Mouse (Mus musculus) layer of hippocampus, postnatal 14 days (tissue): ENCODE measurements around the gene Xrn2. TPM values are rescaled to one million over a fixed set of nuclear protein-coding genes. Genes with fewer than 3 reads are reported as not detected.

Experiments used
- DNase-seq, 2 experiments: peaks; one replicate each; pipeline ENCODE4 v3.0.0; 2021 to 2022; ENCODE audit warnings: low spot score in 2 of 2, mixed read lengths in 1 of 2
- total RNA-seq, 2 experiments: library from RNA; stranded (reverse); gene quantifications; 2 replicates each; pipeline ENCODE4 v1.2.3; 2021

Gene Xrn2
- total RNA-seq, 2 experiments from 2014 or later = 51.9 to 52.7 TPM

- peak in 1 of 2 experiments; percentile 6 for DNase-seq
These were observed 34.3 kb downstream of the Xrn2 start for GRCm38 (mm10) chr2:147047051-147047450.

GRCm38 (mm10) chr2:147053229-147053892 lies 40.6 kb downstream of the Xrn2 start:
- no peak for DNase-seq

GRCm38 (mm10) chr2:147067480-147068246 lies 54.9 kb downstream of the Xrn2 start:
- DNase-seq = no peak

GRCm38 (mm10) chr2:147069077-147069476 lies 56.3 kb downstream of the Xrn2 start:
- no peak for DNase-seq

GRCm38 (mm10) chr2:147070305-147070704 lies 57.5 kb downstream of the Xrn2 start:
- no peak for DNase-seq

GRCm38 (mm10) chr2:147073962-147074361 lies 61.2 kb downstream of the Xrn2 start:
- no peak for DNase-seq

GRCm38 (mm10) chr2:147074399-147074798 lies 61.6 kb downstream of the Xrn2 start:
- DNase-seq = no peak

GRCm38 (mm10) chr2:147082391-147082790 lies 69.6 kb downstream of the Xrn2 start:
- no peak for DNase-seq

GRCm38 (mm10) chr2:147083471-147084365 lies 70.9 kb downstream of the Xrn2 start:
- no peak for DNase-seq

GRCm38 (mm10) chr2:147084366-147085071 lies 71.7 kb downstream of the Xrn2 start:
- no peak for DNase-seq

GRCm38 (mm10) chr2:147085072-147085870 lies 72.5 kb downstream of the Xrn2 start, which contains the start of gene Nkx2-4:
Gene Nkx2-4, minus strand, starts transcription at chr2:147085445.
- DNase-seq = no peak

GRCm38 (mm10) chr2:147085937-147086336 lies 73.1 kb downstream of the Xrn2 start:
- DNase-seq = no peak

- DNase-seq = no peak
These were observed 73.6 kb downstream of the Xrn2 start for GRCm38 (mm10) chr2:147086441-147086840.

- no peak for DNase-seq
These were observed 106.9 kb downstream of the Xrn2 start for GRCm38 (mm10) chr2:147119736-147120135.

GRCm38 (mm10) chr2:147127366-147127765 lies 114.6 kb downstream of the Xrn2 start:
- no peak for DNase-seq

Other genes with a start within 250 kb of the Xrn2 start
- gene Kiz, start 157.1 kb upstream of the Xrn2 start, total RNA-seq = 10 to 100 TPM; 15.7 to 16.6 TPM
- gene Nkx2-4, start 72.4 kb downstream of the Xrn2 start, total RNA-seq = not detected
- gene Nkx2-2, start 181.2 kb downstream of the Xrn2 start, total RNA-seq = 10 to 100 TPM; 16.0 to 17.0 TPM